Mouse (Mus musculus) B cell, adult 2 months (primary cell): ENCODE measurements around the gene Tmem200b.

Experiments used
- DNase-seq, 2 experiments: peaks; one replicate each; pipeline ENCODE4 v3.0.0; 2022

Gene Tmem200b

GRCm38 (mm10) chr4:131968873-131969272, 47.3 kb downstream of the Tmem200b start:
- DNase-seq: no peak

DNA sequence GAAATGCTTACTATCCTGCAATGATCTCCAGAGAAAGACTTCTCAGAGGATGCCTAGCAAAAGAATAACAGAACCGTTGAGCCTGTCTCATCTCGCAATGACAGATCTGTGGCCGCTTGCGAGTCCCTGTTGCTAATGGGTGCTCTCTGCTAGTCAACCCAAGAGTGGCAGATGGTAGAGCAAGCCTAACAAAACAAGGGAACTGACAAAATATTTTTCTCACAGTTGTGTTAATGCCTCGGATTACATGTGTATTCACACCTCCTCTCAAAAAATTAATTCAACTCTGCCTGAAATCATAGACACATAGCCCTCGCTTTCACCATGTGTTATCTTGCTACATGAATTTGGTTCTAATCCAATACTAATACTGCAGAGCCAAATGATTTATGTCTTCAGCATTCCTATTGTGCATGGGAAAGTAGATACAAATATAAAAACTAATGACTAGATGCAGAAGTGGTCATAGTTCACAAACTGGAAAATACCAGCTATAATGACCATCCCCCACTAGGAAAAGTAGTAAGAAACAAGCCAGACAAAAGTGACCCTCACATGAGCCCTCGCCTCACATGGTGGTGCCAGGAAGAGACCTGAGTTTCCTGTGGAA, 48.8 kb downstream of the Tmem200b start:
- DNase-seq: no peak
